Mouse (Mus musculus): ENCODE measurements at regions not wholly inside any gene's neighbourhood (a gene's known extent, or its start where the extent isn't known, plus 50 kb on each side); places are given as distances from the start of the nearest gene placed in this dataset.

- TF ChIP-seq CTCF (conservative IDR thresholded peaks at IDR 0.05; ENCODE audit: insufficient read depth, insufficient read length, low read depth, low read length): no peak
- TF ChIP-seq POLR2A (IDR thresholded peaks at IDR 0.05; ENCODE audit: low read depth, low read length): no peak
Measured at GRCm38 (mm10) chr3:31368259-31368658, 58.1 kb upstream of the Slc7a14 start.
